Mouse (Mus musculus): Measurements from ENCODE around the gene 5330417H12Rik.

5330417H12Rik gene

GRCm38 (mm10) chr7:107625061-107625460 is at the start of gene 5330417H12Rik:
Gene 5330417H12Rik, minus strand, starts transcription at chr7:107625161.
- Histone ChIP-seq H3K27me3 (ENCODE audit: control insufficient read depth, insufficient read depth, low read length, poor library complexity, severe bottlenecking) (no peaks in the 10 kb centered on the region), H3K36me3 (ENCODE audit: control insufficient read depth, insufficient read depth, low read length, poor library complexity, severe bottlenecking) (no peaks in the 10 kb centered on the region)
- no peak for DNase-seq (ENCODE audit: low read depth, low spot score)

DNA sequence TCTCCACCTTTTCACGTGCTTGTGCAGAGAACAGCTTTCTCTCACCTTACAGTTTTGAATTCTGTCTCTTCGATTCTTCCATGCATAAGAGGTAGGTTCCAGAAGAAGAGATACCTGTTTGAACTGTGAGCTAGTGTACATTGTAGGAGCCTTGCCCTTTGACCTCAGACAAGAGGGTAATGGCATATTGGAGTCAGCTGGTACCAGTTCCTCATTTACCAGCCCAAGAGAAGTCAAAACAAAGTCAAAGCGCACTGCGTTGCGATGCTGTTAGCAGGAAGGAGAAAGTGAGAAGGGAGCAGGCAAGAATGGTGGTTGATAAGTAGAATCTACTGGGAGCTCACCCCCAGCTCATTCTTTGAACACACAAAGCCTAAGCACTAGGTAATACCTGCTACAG is 43.6 kb upstream of the 5330417H12Rik start:
- Histone ChIP-seq H3K27me3 (ENCODE audit: control insufficient read depth, insufficient read depth, low read length, poor library complexity, severe bottlenecking) (no peaks in the 10 kb centered on the region), H3K36me3 (ENCODE audit: control insufficient read depth, insufficient read depth, low read length, poor library complexity, severe bottlenecking) (no peaks in the 10 kb centered on the region)
- peak; percentile 73 for DNase-seq (ENCODE audit: low read depth, low spot score)

- no peak for DNase-seq (ENCODE audit: low read depth, low spot score)
- H3K27me3 ChIP-seq (ENCODE audit: control insufficient read depth, insufficient read depth, low read length, poor library complexity, severe bottlenecking): no peaks in the 10 kb centered on the region
- H3K36me3 ChIP-seq (ENCODE audit: control insufficient read depth, insufficient read depth, low read length, poor library complexity, severe bottlenecking): no peaks in the 10 kb centered on the region
These were observed 41.4 kb upstream of the 5330417H12Rik start for GRCm38 (mm10) chr7:107666262-107666902.

DNA sequence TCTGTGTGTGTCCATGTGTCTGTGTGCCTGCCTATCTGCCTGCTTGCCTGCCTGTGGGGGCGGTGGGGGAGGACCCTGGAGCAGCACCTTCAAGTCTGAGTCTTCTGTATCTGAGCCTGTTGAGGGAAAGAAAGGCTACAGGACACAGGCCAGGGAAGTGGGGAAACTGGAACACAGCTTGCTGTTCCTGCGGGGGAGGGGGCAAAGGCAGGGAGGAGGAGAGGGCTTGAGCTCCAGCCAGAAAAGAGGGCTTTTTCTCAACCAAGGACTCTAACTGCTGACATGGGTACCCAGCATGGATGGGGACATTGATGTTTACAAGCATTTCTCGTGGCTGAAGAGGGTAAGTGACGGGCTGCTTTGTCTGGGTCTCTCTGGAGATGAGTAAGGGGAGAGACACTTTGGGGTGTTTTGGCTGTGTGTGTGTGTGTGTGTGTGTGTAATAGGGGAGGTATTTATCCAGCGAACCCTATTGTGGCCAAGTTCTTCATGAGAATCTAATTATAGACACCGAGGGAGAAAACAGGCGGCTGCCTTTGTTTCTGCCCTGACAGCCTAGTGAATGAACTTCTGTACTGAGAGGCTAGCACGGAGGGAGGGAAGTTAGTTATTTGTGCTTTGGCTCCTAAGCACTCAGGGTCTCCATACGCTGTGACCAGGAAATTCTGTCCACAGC is 40.8 kb upstream of the 5330417H12Rik start:
- no peaks in the 10 kb centered on the region for H3K27me3 ChIP-seq (ENCODE audit: control insufficient read depth, insufficient read depth, low read length, poor library complexity, severe bottlenecking)
- DNase-seq (ENCODE audit: low read depth, low spot score): no peak
- no peaks in the 10 kb centered on the region for H3K36me3 ChIP-seq (ENCODE audit: control insufficient read depth, insufficient read depth, low read length, poor library complexity, severe bottlenecking)

GRCm38 (mm10) chr7:107665221-107665585 is 40.2 kb upstream of the 5330417H12Rik start:
- H3K36me3 ChIP-seq (ENCODE audit: control insufficient read depth, insufficient read depth, low read length, poor library complexity, severe bottlenecking): no peaks in the 10 kb centered on the region
- H3K27me3 ChIP-seq (ENCODE audit: control insufficient read depth, insufficient read depth, low read length, poor library complexity, severe bottlenecking): no peaks in the 10 kb centered on the region
- DNase-seq (ENCODE audit: low read depth, low spot score): no peak

DNA sequence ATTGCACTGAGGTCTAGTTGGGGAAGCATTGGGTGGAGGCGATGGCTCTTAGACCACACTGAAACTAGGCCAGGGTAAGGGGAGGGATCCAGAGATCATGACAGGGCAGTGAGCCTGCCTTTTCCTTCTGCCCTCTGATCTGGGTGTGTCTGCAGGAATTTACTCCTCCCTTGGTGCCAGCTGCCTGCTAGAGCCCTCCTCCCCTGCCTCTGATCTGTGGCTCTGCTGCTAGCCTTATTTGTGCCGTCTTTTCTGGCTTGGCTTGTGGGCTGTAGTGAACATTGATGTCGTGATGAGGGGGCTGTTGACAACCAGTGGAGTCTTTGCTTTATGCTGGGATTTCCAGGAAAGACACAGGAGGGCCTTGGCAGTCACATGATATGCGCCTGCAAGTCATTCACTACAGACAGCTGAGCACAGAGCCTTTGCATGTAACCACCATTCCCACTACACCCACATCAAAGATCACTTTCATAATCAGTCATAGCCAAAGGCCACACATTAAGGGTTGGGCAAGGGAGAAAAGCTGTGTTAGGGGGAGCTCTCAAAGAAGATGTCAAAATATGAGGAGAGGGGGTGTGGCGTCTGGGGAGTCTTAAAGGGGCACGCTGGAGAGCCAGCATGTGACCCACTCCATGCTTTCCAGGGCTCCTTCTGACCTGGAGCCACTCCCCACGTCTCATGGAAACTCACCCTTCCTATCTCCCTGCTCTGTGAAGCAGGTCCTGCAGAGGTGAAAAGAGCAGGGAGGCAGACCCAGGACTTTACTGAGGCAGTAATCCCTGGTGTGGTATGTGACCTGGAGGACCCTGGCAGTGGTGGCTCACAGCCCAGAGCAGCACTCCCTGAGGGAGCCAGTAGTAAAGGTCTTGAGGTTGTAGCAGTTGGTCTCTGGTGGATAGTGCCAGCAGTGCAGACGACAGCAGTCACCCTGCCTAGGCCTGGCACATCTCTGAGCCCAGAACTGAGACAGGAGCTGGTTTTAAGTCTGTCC is 39.4 kb upstream of the 5330417H12Rik start:
- no peaks in the 10 kb centered on the region for H3K27me3 ChIP-seq (ENCODE audit: control insufficient read depth, insufficient read depth, low read length, poor library complexity, severe bottlenecking)
- DNase-seq (ENCODE audit: low read depth, low spot score): peak; percentile 44
- H3K36me3 ChIP-seq (ENCODE audit: control insufficient read depth, insufficient read depth, low read length, poor library complexity, severe bottlenecking): no peaks in the 10 kb centered on the region

GRCm38 (mm10) chr7:107663621-107664020 is 38.7 kb upstream of the 5330417H12Rik start:
- no peak for DNase-seq (ENCODE audit: low read depth, low spot score)
- H3K36me3 ChIP-seq (ENCODE audit: control insufficient read depth, insufficient read depth, low read length, poor library complexity, severe bottlenecking): no peaks in the 10 kb centered on the region
- no peaks in the 10 kb centered on the region for H3K27me3 ChIP-seq (ENCODE audit: control insufficient read depth, insufficient read depth, low read length, poor library complexity, severe bottlenecking)

GRCm38 (mm10) chr7:107661843-107662281 is 36.9 kb upstream of the 5330417H12Rik start:
- Histone ChIP-seq H3K27me3 (ENCODE audit: control insufficient read depth, insufficient read depth, low read length, poor library complexity, severe bottlenecking) (no peaks in the 10 kb centered on the region), H3K36me3 (ENCODE audit: control insufficient read depth, insufficient read depth, low read length, poor library complexity, severe bottlenecking) (no peaks in the 10 kb centered on the region)
- DNase-seq (ENCODE audit: low read depth, low spot score): no peak

GRCm38 (mm10) chr7:107661189-107661842 is 36.4 kb upstream of the 5330417H12Rik start:
- H3K27me3 ChIP-seq (ENCODE audit: control insufficient read depth, insufficient read depth, low read length, poor library complexity, severe bottlenecking): no peaks in the 10 kb centered on the region
- DNase-seq (ENCODE audit: low read depth, low spot score): peak; percentile 80
- no peaks in the 10 kb centered on the region for H3K36me3 ChIP-seq (ENCODE audit: control insufficient read depth, insufficient read depth, low read length, poor library complexity, severe bottlenecking)

GRCm38 (mm10) chr7:107659186-107659918 is 34.4 kb upstream of the 5330417H12Rik start:
- no peaks in the 10 kb centered on the region for H3K36me3 ChIP-seq (ENCODE audit: control insufficient read depth, insufficient read depth, low read length, poor library complexity, severe bottlenecking)
- no peaks in the 10 kb centered on the region for H3K27me3 ChIP-seq (ENCODE audit: control insufficient read depth, insufficient read depth, low read length, poor library complexity, severe bottlenecking)
- no peak for DNase-seq (ENCODE audit: low read depth, low spot score)

- no peaks in the 10 kb centered on the region for H3K36me3 ChIP-seq (ENCODE audit: control insufficient read depth, insufficient read depth, low read length, poor library complexity, severe bottlenecking)
- no peaks in the 10 kb centered on the region for H3K27me3 ChIP-seq (ENCODE audit: control insufficient read depth, insufficient read depth, low read length, poor library complexity, severe bottlenecking)
- DNase-seq (ENCODE audit: low read depth, low spot score): no peak
These were observed 31.5 kb upstream of the 5330417H12Rik start for GRCm38 (mm10) chr7:107656451-107656850.

- DNase-seq (ENCODE audit: low read depth, low spot score): no peak
- Histone ChIP-seq H3K36me3 (ENCODE audit: control insufficient read depth, insufficient read depth, low read length, poor library complexity, severe bottlenecking) (no peaks in the 10 kb centered on the region), H3K27me3 (ENCODE audit: control insufficient read depth, insufficient read depth, low read length, poor library complexity, severe bottlenecking) (no peaks in the 10 kb centered on the region)
These were observed 26.9 kb upstream of the 5330417H12Rik start for GRCm38 (mm10) chr7:107651821-107652220.

- DNase-seq (ENCODE audit: low read depth, low spot score): no peak
These were observed 25.0 kb upstream of the 5330417H12Rik start for GRCm38 (mm10) chr7:107649990-107650389.

More at GRCm38 (mm10) chr7:107649990-107650389, 25.0 kb upstream of the 5330417H12Rik start:
- H3K36me3 ChIP-seq (ENCODE audit: control insufficient read depth, insufficient read depth, low read length, poor library complexity, severe bottlenecking): no peaks in the 10 kb centered on the region
- H3K27me3 ChIP-seq (ENCODE audit: control insufficient read depth, insufficient read depth, low read length, poor library complexity, severe bottlenecking): no peaks in the 10 kb centered on the region

All from splenic B cell, adult 2 months (primary cell).